In the genomic region with DNA sequence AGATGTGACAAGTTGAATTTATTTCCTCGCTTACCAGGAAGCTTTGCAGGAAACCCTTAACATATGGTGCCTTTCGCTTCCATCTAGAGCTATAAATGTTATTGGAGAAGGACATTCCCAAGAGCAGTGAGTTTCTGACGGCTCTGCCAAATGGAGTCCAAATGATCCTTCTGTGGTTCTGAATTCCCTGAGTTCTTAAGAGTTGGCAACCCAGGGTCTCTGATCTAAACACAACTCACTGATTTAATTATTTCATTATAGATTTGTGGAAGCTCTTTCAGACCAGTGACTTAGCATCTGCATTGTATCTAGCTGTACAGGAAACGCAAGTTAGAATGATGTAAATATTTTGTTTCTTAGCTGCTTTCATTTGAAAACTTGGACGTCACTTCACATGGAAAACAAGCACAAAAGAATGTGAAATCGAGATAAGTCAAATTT, we compare ENCODE assay signal across 19 mouse cellular contexts.
DNase-seq lines count a peak whose midpoint lies in the region; ATAC-seq and TF ChIP-seq lines count a peak whose summit lies in the region.
"Had no signal": no experiment of that assay in that cellular context is flagged by ENCODE, and none has a peak within 500 bp of the region (broad histone marks: within the 10 kb centered on the region; RNA-seq: fewer than 3 reads in every experiment).

No protein-coding gene starts in this region.

- TF ChIP-seq POLR2A in lung, adult 2 months (IDR thresholded peaks at IDR 0.05; ENCODE audit: borderline replicate concordance, extremely low read depth, low read depth, low read length), result no peak
- TF ChIP-seq POLR2A in limb, embryonic 14.5 days (IDR thresholded peaks at IDR 0.05; ENCODE audit: borderline replicate concordance, extremely low read depth, insufficient read depth, insufficient read length), result no peak

- H3K4me3 ChIP-seq in kidney, embryonic 14.5 days (ENCODE audit: low read length), result no peak overlapping the region
- H3K4me3 ChIP-seq in lung, embryonic 16.5 days (ENCODE audit: low read length), result no peak overlapping the region
- H3K4me3 ChIP-seq in lung, adult 2 months (replicated peaks; ENCODE audit: extremely low read depth, low read depth, low read length), result no peak overlapping the region
- no peak overlapping the region for H3K4me3 ChIP-seq in limb, embryonic 14.5 days (replicated peaks; ENCODE audit: low read length)
- H3K4me3 ChIP-seq: erythroblast, embryonic 14.5 days; forebrain, embryonic 15.5 days; heart, embryonic 13.5 days; layer of hippocampus, adult 2 months; neural tube, embryonic 12.5 days had no signal

- no peak for TF ChIP-seq CTCF in lung, adult 2 months (IDR thresholded peaks at IDR 0.05; ENCODE audit: insufficient read depth, low read length)

- no peak for DNase-seq in kidney, postnatal 10 days
- DNase-seq in lung, adult 2 months, result no peak
- peak; percentile 26 for DNase-seq in embryo, embryonic 11 days
- peak; percentile 75 for DNase-seq in limb, embryonic 14.5 days (ENCODE audit: low spot score)
- DNase-seq in c-Kit-positive CD71-positive TER-119-positive erythroid progenitor cells, embryonic 14.5 days (ENCODE audit: low spot score), result no peak
- DNase-seq: adrenal gland, postnatal 10 days; cerebellum, postnatal 25 days; liver; lung, postnatal 10 days; thymus, postnatal 14 days had no signal

- H3K36me3 ChIP-seq in kidney, embryonic 14.5 days (ENCODE audit: control insufficient read depth, insufficient read depth, low read length), result no peaks in the 10 kb centered on the region
- no peaks in the 10 kb centered on the region for H3K36me3 ChIP-seq in lung, embryonic 16.5 days (ENCODE audit: control insufficient read depth, insufficient read depth, low read length)
- no peaks in the 10 kb centered on the region for H3K36me3 ChIP-seq in limb, embryonic 14.5 days (ENCODE audit: control insufficient read depth, insufficient read depth, low read length)
- H3K36me3 ChIP-seq: forebrain, embryonic 15.5 days; G1E; heart, embryonic 13.5 days; neural tube, embryonic 12.5 days had no signal

- 0 out of 2 replicates have a peak, but pooled peaks have one; percentile 28 for ATAC-seq in kidney, embryonic 14.5 days (ENCODE audit: low FRiP score, low TSS enrichment)
- peak; percentile 66 for ATAC-seq in lung, embryonic 16.5 days (ENCODE audit: low read depth)
- ATAC-seq in limb, embryonic 14.5 days (ENCODE audit: low FRiP score, low read depth), result no peak; the same call in 1 of the 2 replicates
- no peak for ATAC-seq in megakaryocyte progenitor cell, adult 5-6 weeks (replicated peaks; ENCODE audit: poor library complexity)
- ATAC-seq: forebrain, embryonic 15.5 days had no signal

- peak overlapping the region; percentile 30; the same call in 1 of the 2 replicates for H3K27ac ChIP-seq in kidney, embryonic 14.5 days (ENCODE audit: low read depth, low read length)
- peak overlapping the region; percentile 13; the same call in 1 of the 2 replicates for H3K27ac ChIP-seq in lung, embryonic 16.5 days (ENCODE audit: low read length)
- no peak overlapping the region for H3K27ac ChIP-seq in limb, embryonic 14.5 days (replicated peaks; ENCODE audit: low read depth, low read length)
- H3K27ac ChIP-seq: forebrain, embryonic 15.5 days; heart, embryonic 13.5 days; layer of hippocampus, adult 2 months; neural tube, embryonic 12.5 days had no signal

- H3K4me1 ChIP-seq in kidney, embryonic 14.5 days (ENCODE audit: control insufficient read depth, insufficient read depth, low read length), result no peaks in the 10 kb centered on the region
- H3K4me1 ChIP-seq in lung, embryonic 16.5 days (replicated peaks; ENCODE audit: control insufficient read depth, insufficient read depth, low read length), result no peaks in the 10 kb centered on the region
- H3K4me1 ChIP-seq in lung, adult 2 months (ENCODE audit: control insufficient read depth, insufficient read depth, low read length), result no peaks in the 10 kb centered on the region
- H3K4me1 ChIP-seq in limb, embryonic 14.5 days (ENCODE audit: control insufficient read depth, insufficient read depth, low read length), result no peaks in the 10 kb centered on the region
- H3K4me1 ChIP-seq: forebrain, embryonic 15.5 days; heart, embryonic 13.5 days; neural tube, embryonic 12.5 days had no signal

- no peaks in the 10 kb centered on the region for H3K9me3 ChIP-seq in kidney, embryonic 14.5 days (ENCODE audit: control insufficient read depth, low read length)
- no peaks in the 10 kb centered on the region for H3K9me3 ChIP-seq in lung, embryonic 16.5 days (ENCODE audit: control insufficient read depth, low read length)
- no peaks in the 10 kb centered on the region for H3K9me3 ChIP-seq in limb, embryonic 14.5 days (ENCODE audit: control insufficient read depth, low read length)
- H3K9me3 ChIP-seq: forebrain, embryonic 15.5 days; heart, embryonic 13.5 days; neural tube, embryonic 12.5 days had no signal

- H3K9ac ChIP-seq in kidney, embryonic 14.5 days (ENCODE audit: low read depth, low read length), result no peak overlapping the region
- H3K9ac ChIP-seq in lung, embryonic 16.5 days (ENCODE audit: low read length), result no peak overlapping the region
- H3K9ac ChIP-seq in limb, embryonic 14.5 days (ENCODE audit: low read depth, low read length, severe bottlenecking), result no peak overlapping the region
- H3K9ac ChIP-seq: forebrain, embryonic 15.5 days; heart, embryonic 13.5 days; neural tube, embryonic 12.5 days had no signal

- 40% methylated on average over 6 of the region's 6 CpGs for WGBS in kidney, embryonic 14.5 days
- 39% methylated on average over 6 of the region's 6 CpGs for WGBS in lung, embryonic 16.5 days
- WGBS in lung, adult 2 months, result 34% methylated on average over 6 of the region's 6 CpGs
- WGBS in limb, embryonic 14.5 days, result 32% methylated on average over 6 of the region's 6 CpGs

- H3K27me3 ChIP-seq in kidney, embryonic 14.5 days (ENCODE audit: control insufficient read depth, insufficient read depth, low read length), result no peaks in the 10 kb centered on the region
- no peaks in the 10 kb centered on the region for H3K27me3 ChIP-seq in lung, embryonic 16.5 days (ENCODE audit: control insufficient read depth, insufficient read depth, low read depth, low read length)
- H3K27me3 ChIP-seq in limb, embryonic 14.5 days (ENCODE audit: control insufficient read depth, insufficient read depth, low read length), result no peaks in the 10 kb centered on the region
- H3K27me3 ChIP-seq: forebrain, embryonic 15.5 days; heart, embryonic 13.5 days; neural tube, embryonic 12.5 days had no signal

- no peak overlapping the region for H3K4me2 ChIP-seq in kidney, embryonic 14.5 days (replicated peaks; ENCODE audit: low read depth, low read length)
- no peak overlapping the region for H3K4me2 ChIP-seq in lung, embryonic 16.5 days (ENCODE audit: low read depth, low read length)
- no peak overlapping the region for H3K4me2 ChIP-seq in limb, embryonic 14.5 days (replicated peaks; ENCODE audit: low read depth, low read length, severe bottlenecking)
- H3K4me2 ChIP-seq: forebrain, embryonic 15.5 days; heart, embryonic 13.5 days; neural tube, embryonic 12.5 days had no signal

Comparison
In these comparisons a context has a peak if more than half of its experiments do, and no peak if none do; other contexts are left out.
1. ATAC-seq: peak in kidney, embryonic 14.5 days (single experiment) and lung, embryonic 16.5 days (single experiment); none in limb, embryonic 14.5 days (single experiment) and megakaryocyte progenitor cell, adult 5-6 weeks (single experiment).
2. DNase-seq: peak in embryo, embryonic 11 days (single experiment) and limb, embryonic 14.5 days (single experiment); none in kidney, postnatal 10 days (single experiment), lung, adult 2 months (single experiment) and c-Kit-positive CD71-positive TER-119-positive erythroid progenitor cells, embryonic 14.5 days (single experiment).